Mouse (Mus musculus) splenic B cell, adult 2 months (primary cell): ENCODE data around the gene Upk3a.

Experiments used
- DNase-seq: peaks from one replicate; pipeline ENCODE4 v3.0.0-alpha.2; 2011; ENCODE audit warnings: low read depth, low spot score
- H3K27me3 ChIP-seq: 2 replicates; pipeline ENCODE4 v1.6.1; 2012; ENCODE audit warnings: mild to moderate bottlenecking, low read length, moderate library complexity, mixed read lengths; ENCODE audit not compliant: control insufficient read depth, poor library complexity, insufficient read depth, severe bottlenecking
- H3K36me3 ChIP-seq: 2 replicates; pipeline ENCODE4 v1.6.1; 2012; ENCODE audit warnings: mild to moderate bottlenecking, low read length, moderate library complexity, mixed read lengths; ENCODE audit not compliant: control insufficient read depth, poor library complexity, insufficient read depth, severe bottlenecking

Upk3a gene

GRCm38 (mm10) chr15:84989098-84989497 is 27.8 kb upstream of the Upk3a start:
- no peak for DNase-seq
- Histone ChIP-seq H3K27me3 (no peaks in the 10 kb centered on the region), H3K36me3 (no peaks in the 10 kb centered on the region)

- no peaks in the 10 kb centered on the region for H3K36me3 ChIP-seq
- no peaks in the 10 kb centered on the region for H3K27me3 ChIP-seq
- no peak for DNase-seq
Observed at GRCm38 (mm10) chr15:84989771-84990170, 27.2 kb upstream of the Upk3a start.

GRCm38 (mm10) chr15:84994498-84994897 is 22.4 kb upstream of the Upk3a start:
- Histone ChIP-seq H3K36me3 (no peaks in the 10 kb centered on the region), H3K27me3 (no peaks in the 10 kb centered on the region)
- DNase-seq: peak; percentile 44

- Histone ChIP-seq H3K27me3 (no peaks in the 10 kb centered on the region), H3K36me3 (no peaks in the 10 kb centered on the region)
- DNase-seq: peak; percentile 43
Observed at GRCm38 (mm10) chr15:84995041-84995440, 21.9 kb upstream of the Upk3a start.

GRCm38 (mm10) chr15:84995967-84996366 is 21.0 kb upstream of the Upk3a start:
- DNase-seq: peak; percentile 84
- Histone ChIP-seq H3K36me3 (no peaks in the 10 kb centered on the region), H3K27me3 (no peaks in the 10 kb centered on the region)

GRCm38 (mm10) chr15:84997768-84998454 is 19.0 kb upstream of the Upk3a start:
- Histone ChIP-seq H3K36me3 (no peaks in the 10 kb centered on the region), H3K27me3 (no peaks in the 10 kb centered on the region)
- no peak for DNase-seq

GRCm38 (mm10) chr15:84999911-85000310 is 17.0 kb upstream of the Upk3a start:
- Histone ChIP-seq H3K27me3 (no peaks in the 10 kb centered on the region), H3K36me3 (no peaks in the 10 kb centered on the region)
- peak; percentile 61 for DNase-seq

- no peaks in the 10 kb centered on the region for H3K36me3 ChIP-seq
- peak; percentile 83 for DNase-seq
- no peaks in the 10 kb centered on the region for H3K27me3 ChIP-seq
Observed at GRCm38 (mm10) chr15:85000984-85001982, 15.7 kb upstream of the Upk3a start.

GRCm38 (mm10) chr15:85009666-85010065 is 7.3 kb upstream of the Upk3a start:
- Histone ChIP-seq H3K36me3 (no peaks in the 10 kb centered on the region), H3K27me3 (no peaks in the 10 kb centered on the region)
- no peak for DNase-seq

- DNase-seq: no peak
- Histone ChIP-seq H3K27me3 (no peaks in the 10 kb centered on the region), H3K36me3 (no peaks in the 10 kb centered on the region)
Observed at GRCm38 (mm10) chr15:85011895-85012661, 4.9 kb upstream of the Upk3a start.

GRCm38 (mm10) chr15:85012662-85013054 is 4.3 kb upstream of the Upk3a start:
- Histone ChIP-seq H3K36me3 (no peaks in the 10 kb centered on the region), H3K27me3 (no peaks in the 10 kb centered on the region)
- DNase-seq: no peak

- Histone ChIP-seq H3K27me3 (no peaks in the 10 kb centered on the region), H3K36me3 (no peaks in the 10 kb centered on the region)
- no peak for DNase-seq
Observed at GRCm38 (mm10) chr15:85015771-85016170, 1.2 kb upstream of the Upk3a start.

GRCm38 (mm10) chr15:85022211-85022610 is 5.3 kb downstream of the Upk3a start:
- H3K27me3 ChIP-seq: no peaks in the 10 kb centered on the region
- no peak for DNase-seq

GRCm38 (mm10) chr15:85026197-85026596 is 9.3 kb downstream of the Upk3a start:
- no peaks in the 10 kb centered on the region for H3K27me3 ChIP-seq
- DNase-seq: no peak
- H3K36me3 ChIP-seq: no peaks in the 10 kb centered on the region

More at GRCm38 (mm10) chr15:85022211-85022610, 5.3 kb downstream of the Upk3a start:
- no peaks in the 10 kb centered on the region for H3K36me3 ChIP-seq
